Mouse (Mus musculus): ENCODE measurements at regions not wholly inside any gene's neighbourhood (a gene's known extent, or its start where the extent isn't known, plus 50 kb on each side); places are given as distances from the start of the nearest gene placed in this dataset.

GRCm38 (mm10) chr11:25365433-25365832 is 845.1 kb downstream of the 5730522E02Rik start:
- no peak for TF ChIP-seq CTCF (IDR thresholded peaks at IDR 0.05; ENCODE audit: low read depth)
- no peak for TF ChIP-seq EP300 (optimal IDR thresholded peaks at IDR 0.05)

Data from stomach, postnatal 0 days (tissue).